Mouse (Mus musculus) G1E (cell line): ENCODE measurements around the gene Ndufa8. TPM values are rescaled to one million over a fixed set of nuclear protein-coding genes. Genes with fewer than 3 reads are reported as not detected.

Experiments
- ATAC-seq: 2 replicates; pipeline ENCODE4 v1.8.0; 2016; ENCODE audit warnings: mild to moderate bottlenecking; ENCODE audit not compliant: insufficient number of reproducible peaks, poor library complexity, low FRiP score, severe bottlenecking; ENCODE audit errors: extremely low read depth
- DNase-seq: peaks from one replicate; pipeline ENCODE4 v3.0.0; 2012; ENCODE audit warnings: low spot score
- H3K27me3 ChIP-seq: 2 replicates; pipeline ENCODE4 v1.6.1; 2012; ENCODE audit warnings: mild to moderate bottlenecking, low read length, inconsistent platforms; ENCODE audit not compliant: insufficient read depth
- H3K36me3 ChIP-seq: replicated peaks from 2 replicates; pipeline ENCODE3; 2012; ENCODE audit warnings: mild to moderate bottlenecking, inconsistent platforms
- H3K4me1 ChIP-seq: 2 replicates; pipeline ENCODE4 v1.6.1; 2012; ENCODE audit warnings: low read depth, low read length, inconsistent platforms, mixed read lengths; ENCODE audit not compliant: insufficient read depth
- H3K4me3 ChIP-seq: 2 replicates; pipeline ENCODE4 v1.5.1; 2012; ENCODE audit warnings: low read depth, mild to moderate bottlenecking, inconsistent platforms, low read length, moderate library complexity, mixed read lengths
- H3K9me3 ChIP-seq: replicated peaks from 2 replicates; pipeline ENCODE4 v1.6.1; 2012; ENCODE audit warnings: inconsistent platforms
- CTCF ChIP-seq: IDR thresholded peaks from 2 replicates; pipeline ENCODE4 v1.5.1; 2012; ENCODE audit warnings: low read depth, low read length, inconsistent platforms, mixed read lengths
- GATA1 ChIP-seq: IDR thresholded peaks from 2 replicates; pipeline ENCODE4 v1.6.1; 2012; ENCODE audit warnings: borderline replicate concordance, low read length, inconsistent platforms, mixed read lengths
- GATA2 ChIP-seq: IDR thresholded peaks from 2 replicates; pipeline ENCODE4 v1.6.1; 2012; ENCODE audit warnings: low read depth, low read length, inconsistent platforms, borderline replicate concordance
- POLR2AphosphoS5 ChIP-seq: IDR thresholded peaks from 2 replicates; pipeline ENCODE4 v1.6.1; 2012; ENCODE audit warnings: low read depth, low read length, inconsistent platforms; ENCODE audit not compliant: insufficient replicate concordance
- TAL1 ChIP-seq: conservative IDR thresholded peaks from 2 replicates; pipeline ENCODE4 v1.6.1; 2012; ENCODE audit warnings: low read depth, low read length, inconsistent platforms, mixed read lengths
- polyA plus RNA-seq: library from polyadenylated mRNA; stranded (reverse); fragments of >175 nt; gene quantifications from 2 replicates; pipeline ENCODE4 v1.2.3, GENCODE M21; 2012
- total RNA-seq, 2 experiments: library from RNA; stranded (forward) in 1 of 2; stranded (reverse) in 1 of 2; fragments of 200-1000 nt in 1 of 2; fragments of >200 nt in 1 of 2; fragmentation: Nextera tagmentation in 1 of 2; gene quantifications; 2 replicates each; pipeline ENCODE4 v1.2.3; 2014 to 2017

Ndufa8 gene
- total and polyA plus RNA-seq, 3 experiments: 18.2 to 44.9 (median 31.6) TPM

- Histone ChIP-seq H3K27me3 (peaks cover 18% of the 10 kb centered on the region), H3K4me3 (no peak overlapping the region), H3K9me3 (no peaks in the 10 kb centered on the region), H3K36me3 (no peaks in the 10 kb centered on the region), H3K4me1 (no peaks in the 10 kb centered on the region)
- ATAC-seq: no peak
- TF ChIP-seq TAL1 (no peak), GATA1 (no peak), GATA2 (no peak), POLR2AphosphoS5 (no peak), CTCF (no peak)
- DNase-seq: no peak
Measured at GRCm38 (mm10) chr2:36075210-36075609, 26.0 kb upstream of the Ndufa8 start.

GRCm38 (mm10) chr2:36073781-36074180, 24.6 kb upstream of the Ndufa8 start:
- Histone ChIP-seq H3K36me3 (no peaks in the 10 kb centered on the region), H3K4me1 (no peaks in the 10 kb centered on the region), H3K4me3 (no peak overlapping the region), H3K9me3 (no peaks in the 10 kb centered on the region), H3K27me3 (peaks cover 24% of the 10 kb centered on the region)
- ATAC-seq: no peak
- TF ChIP-seq CTCF (no peak), TAL1 (no peak), GATA1 (no peak), GATA2 (no peak)
- no peak for DNase-seq

GRCm38 (mm10) chr2:36071660-36072305, 22.6 kb upstream of the Ndufa8 start:
- DNase-seq (no peak), ATAC-seq (no peak)
- Histone ChIP-seq H3K27me3 (peaks cover 23% of the 10 kb centered on the region), H3K4me3 (no peak overlapping the region), H3K36me3 (no peaks in the 10 kb centered on the region), H3K4me1 (no peaks in the 10 kb centered on the region), H3K9me3 (no peaks in the 10 kb centered on the region)
- no peak for TF ChIP-seq CTCF
- no peak for TF ChIP-seq GATA1
- TF ChIP-seq GATA2: no peak
- TF ChIP-seq TAL1: no peak

- no peak overlapping the region for H3K4me3 ChIP-seq
- no peaks in the 10 kb centered on the region for H3K9me3 ChIP-seq
- H3K36me3 ChIP-seq: no peaks in the 10 kb centered on the region
- no peak for DNase-seq
- no peaks in the 10 kb centered on the region for H3K4me1 ChIP-seq
- peaks cover 27% of the 10 kb centered on the region for H3K27me3 ChIP-seq
- TF ChIP-seq GATA2 (no peak), CTCF (no peak), GATA1 (no peak)
- ATAC-seq: no peak
Measured at GRCm38 (mm10) chr2:36067132-36067531, 17.9 kb upstream of the Ndufa8 start.

- TF ChIP-seq GATA1 (no peak), TAL1 (no peak), POLR2AphosphoS5 (no peak), GATA2 (no peak), CTCF (no peak)
- H3K4me3 ChIP-seq: no peak overlapping the region
- ATAC-seq (no peak), DNase-seq (no peak)
- H3K9me3 ChIP-seq: no peaks in the 10 kb centered on the region
- H3K4me1 ChIP-seq: no peaks in the 10 kb centered on the region
- H3K27me3 ChIP-seq: peaks cover 41% of the 10 kb centered on the region
- no peaks in the 10 kb centered on the region for H3K36me3 ChIP-seq
Measured at GRCm38 (mm10) chr2:36061409-36061808, 12.2 kb upstream of the Ndufa8 start.

- H3K4me1 ChIP-seq: no peaks in the 10 kb centered on the region
- DNase-seq (no peak), ATAC-seq (no peak)
- no peak overlapping the region for H3K4me3 ChIP-seq
- H3K27me3 ChIP-seq: peaks cover 54% of the 10 kb centered on the region
- no peaks in the 10 kb centered on the region for H3K36me3 ChIP-seq
- H3K9me3 ChIP-seq: no peaks in the 10 kb centered on the region
- TF ChIP-seq GATA2 (no peak), POLR2AphosphoS5 (no peak), GATA1 (no peak), CTCF (no peak), TAL1 (no peak)
Measured at GRCm38 (mm10) chr2:36056248-36056647, 7.0 kb upstream of the Ndufa8 start.

GRCm38 (mm10) chr2:36053249-36053648, 4.0 kb upstream of the Ndufa8 start:
- Histone ChIP-seq H3K9me3 (no peaks in the 10 kb centered on the region), H3K4me3 (no peak overlapping the region), H3K4me1 (peaks cover 6% of the 10 kb centered on the region), H3K27me3 (peaks cover 43% of the 10 kb centered on the region), H3K36me3 (no peaks in the 10 kb centered on the region)
- no peak for ATAC-seq
- TF ChIP-seq GATA2 (no peak), POLR2AphosphoS5 (no peak), CTCF (no peak), TAL1 (no peak), GATA1 (no peak)
- no peak for DNase-seq
